Mouse (Mus musculus) urinary bladder, adult 18-20 months (tissue): ENCODE measurements around the gene Rundc3a.
"Not testable (repeated sequence)": the region's sequence is repeated elsewhere in the genome, so short reads cannot be mapped to it uniquely, and the experiment has no call there.

ENCODE experiments used
- DNase-seq, 2 experiments: peaks; one replicate each; pipeline ENCODE4 v3.0.0; 2022; ENCODE audit warnings: low spot score in 2 of 2, mixed read lengths in 2 of 2

Gene Rundc3a

GRCm38 (mm10) chr11:102393238-102393634 is at the start of gene Rundc3a:
Gene Rundc3a, plus strand, starts transcription at chr11:102393403.
- peak in 1 of 2 experiments; percentile 23 for DNase-seq

GRCm38 (mm10) chr11:102344458-102344857 is 48.7 kb upstream of the Rundc3a start:
- no peak for DNase-seq

DNA sequence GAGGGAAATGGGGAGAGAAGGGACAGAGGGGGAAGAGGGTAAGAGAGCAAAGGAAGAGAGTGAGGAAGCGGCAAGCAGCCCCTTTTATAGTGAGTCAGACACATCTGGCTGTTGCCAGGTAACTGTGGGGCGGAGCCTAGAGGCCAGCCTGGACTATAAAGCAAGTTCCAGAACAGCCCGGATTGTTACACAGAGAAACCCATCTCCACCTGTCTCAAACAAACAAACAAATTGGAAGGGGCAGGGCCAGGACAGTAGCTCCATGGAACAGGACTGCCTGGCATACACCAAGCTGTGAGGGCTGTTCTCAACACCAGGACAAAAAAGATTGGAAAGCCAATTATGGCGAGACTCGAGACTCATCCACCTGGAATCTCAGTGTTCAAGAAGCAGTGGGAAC is 46.3 kb upstream of the Rundc3a start:
- DNase-seq: no peak

DNA sequence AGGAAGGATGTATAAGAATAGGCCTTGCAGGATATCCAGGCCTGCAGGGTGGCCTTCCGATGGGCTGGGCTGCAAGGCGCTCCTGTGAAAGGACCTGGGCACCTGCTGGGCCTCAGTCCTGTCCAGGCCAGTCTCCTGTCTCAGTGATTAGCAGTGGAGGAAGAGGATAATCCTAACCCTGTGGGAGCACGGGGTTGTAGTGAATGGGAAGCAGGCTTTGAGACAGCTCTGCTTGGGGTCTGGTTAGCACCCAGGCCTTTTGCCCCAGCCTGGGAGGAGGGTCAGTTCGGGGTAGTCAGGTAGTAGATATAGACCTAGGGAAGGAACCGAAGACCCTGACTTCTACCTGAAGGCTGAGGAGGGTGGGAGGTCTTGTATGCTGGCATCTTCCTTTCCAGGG is 45.5 kb upstream of the Rundc3a start:
- no peak for DNase-seq

DNA sequence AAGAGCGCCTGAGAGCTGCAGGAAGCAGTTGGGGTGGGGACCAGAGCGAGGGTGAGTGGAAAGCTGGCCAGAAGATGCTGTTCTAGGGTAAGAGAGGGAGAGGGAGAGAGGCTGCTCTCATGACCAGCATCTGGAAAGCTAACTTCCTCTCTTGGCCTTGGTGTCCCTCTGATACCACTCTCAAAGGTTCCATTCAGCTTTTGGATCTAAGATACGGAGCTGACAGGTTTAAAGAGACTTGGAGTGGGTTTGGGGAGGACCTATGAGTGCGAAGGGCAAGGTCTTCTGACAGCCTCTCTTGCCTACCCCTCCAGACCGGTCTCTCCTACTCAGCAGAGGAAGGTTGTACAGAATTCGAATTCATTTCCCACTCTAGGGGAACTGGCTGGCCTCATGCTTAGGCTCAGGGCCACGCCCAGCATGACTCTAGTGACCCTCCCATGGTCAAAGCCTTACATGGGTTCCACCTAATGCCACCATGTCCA is 45.1 kb upstream of the Rundc3a start:
- no peak for DNase-seq

DNA sequence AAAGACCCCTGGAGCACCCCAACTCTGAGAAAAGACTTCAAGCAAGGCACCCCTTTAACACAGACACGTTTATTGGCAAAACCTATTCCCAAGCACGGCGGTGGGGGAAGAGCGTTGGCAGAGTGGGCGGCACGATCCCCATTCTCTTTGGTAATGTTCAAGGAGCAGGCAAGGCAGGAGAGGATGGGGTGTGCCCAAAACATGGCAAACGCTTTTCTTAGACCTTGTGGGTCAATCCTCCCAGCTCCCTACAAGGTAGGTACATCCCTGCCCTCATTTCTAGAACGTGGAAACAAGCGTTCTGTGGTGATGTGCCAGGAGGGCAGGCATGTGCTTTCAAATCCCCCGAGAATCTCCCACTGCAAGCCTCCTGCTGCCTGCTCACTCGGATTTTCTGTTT is 44.4 kb upstream of the Rundc3a start:
- DNase-seq: no peak

- DNase-seq: no peak
Observed at GRCm38 (mm10) chr11:102349189-102349954, 43.8 kb upstream of the Rundc3a start.

DNA sequence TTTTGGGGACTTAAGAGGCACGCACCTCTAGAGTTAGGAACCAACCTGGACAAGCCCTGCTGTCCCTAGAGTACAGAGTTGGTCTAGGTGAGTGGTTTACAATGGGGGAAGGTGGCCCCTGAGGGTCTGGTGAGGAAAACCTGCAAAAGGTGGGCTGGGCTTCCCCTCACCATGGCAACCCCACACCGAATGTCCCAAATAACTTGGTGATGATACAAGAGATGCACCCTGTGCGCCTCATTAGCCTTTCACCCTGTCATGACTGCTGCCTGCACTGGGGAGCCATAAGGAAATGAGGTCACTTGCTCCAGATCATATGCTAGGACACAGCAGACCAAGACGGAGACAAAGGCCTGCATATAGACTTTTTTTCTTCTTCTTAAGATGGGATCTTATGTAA is 42.8 kb upstream of the Rundc3a start:
- no peak for DNase-seq

- no peak for DNase-seq
Observed at GRCm38 (mm10) chr11:102350981-102351523, 42.2 kb upstream of the Rundc3a start.

DNA sequence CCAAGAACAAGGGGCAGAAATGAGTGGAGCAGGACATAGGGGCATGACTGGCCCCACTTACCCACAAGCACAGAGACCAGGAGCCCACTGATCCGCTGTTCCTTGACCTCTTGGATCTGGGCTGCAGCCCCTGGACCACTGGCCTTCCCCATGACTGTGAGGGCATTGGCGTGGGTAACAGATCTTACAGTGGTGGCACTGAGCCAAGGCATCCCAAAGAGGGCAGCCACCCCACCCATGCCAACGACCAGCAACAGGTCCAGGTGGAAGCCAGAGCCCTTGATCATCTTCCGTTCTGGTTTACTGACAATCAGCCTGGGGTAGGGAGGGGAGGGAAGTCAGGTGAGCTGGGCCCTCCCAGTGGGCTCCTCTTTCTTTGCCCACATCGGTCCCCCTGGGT is 40.8 kb upstream of the Rundc3a start:
- no peak for DNase-seq

- no peak for DNase-seq
Observed at GRCm38 (mm10) chr11:102353021-102353431, 40.2 kb upstream of the Rundc3a start.

DNA sequence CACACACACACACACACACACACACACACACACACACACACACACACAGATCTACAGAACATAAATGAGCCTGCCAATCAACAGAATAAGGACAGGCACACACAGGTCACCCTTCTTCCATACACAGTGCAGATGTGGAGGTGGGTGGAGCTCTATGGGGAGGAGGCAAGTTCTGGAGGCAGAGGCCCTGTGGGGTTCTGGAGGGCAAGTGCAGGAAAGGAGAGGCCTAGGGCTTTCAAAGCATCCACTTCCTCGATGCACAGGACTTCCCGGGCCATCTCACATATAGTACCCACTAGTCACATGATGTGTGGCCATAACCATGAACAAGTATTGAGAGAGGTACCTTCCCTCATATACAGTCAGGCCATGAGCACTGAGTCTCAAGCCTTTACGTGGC is 37.7 kb upstream of the Rundc3a start:
- DNase-seq: no peak

GRCm38 (mm10) chr11:102356190-102356589 is 37.0 kb upstream of the Rundc3a start:
- no peak for DNase-seq

GRCm38 (mm10) chr11:102356636-102357350 is 36.4 kb upstream of the Rundc3a start:
- DNase-seq: no peak

DNA sequence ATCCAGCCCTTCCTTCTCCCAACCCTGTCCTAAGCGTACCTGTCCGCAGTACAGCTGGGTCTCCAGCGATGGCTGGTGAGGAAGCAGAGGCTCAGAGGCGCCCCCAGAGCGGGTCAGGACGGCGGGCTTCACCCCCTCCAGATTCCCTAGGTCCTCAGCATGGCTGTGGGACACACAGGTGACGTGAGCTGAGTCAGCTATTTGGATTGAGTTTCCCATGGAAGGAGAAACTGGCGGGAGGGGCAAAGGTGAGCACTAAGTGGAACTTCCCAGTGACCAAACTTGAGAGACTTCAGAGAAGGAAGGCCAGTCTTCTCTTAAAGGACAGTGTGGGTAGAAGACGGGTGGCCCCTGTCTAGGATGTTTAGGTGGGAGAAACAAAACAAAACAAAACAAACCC is 34.8 kb upstream of the Rundc3a start:
- no peak for DNase-seq

DNA sequence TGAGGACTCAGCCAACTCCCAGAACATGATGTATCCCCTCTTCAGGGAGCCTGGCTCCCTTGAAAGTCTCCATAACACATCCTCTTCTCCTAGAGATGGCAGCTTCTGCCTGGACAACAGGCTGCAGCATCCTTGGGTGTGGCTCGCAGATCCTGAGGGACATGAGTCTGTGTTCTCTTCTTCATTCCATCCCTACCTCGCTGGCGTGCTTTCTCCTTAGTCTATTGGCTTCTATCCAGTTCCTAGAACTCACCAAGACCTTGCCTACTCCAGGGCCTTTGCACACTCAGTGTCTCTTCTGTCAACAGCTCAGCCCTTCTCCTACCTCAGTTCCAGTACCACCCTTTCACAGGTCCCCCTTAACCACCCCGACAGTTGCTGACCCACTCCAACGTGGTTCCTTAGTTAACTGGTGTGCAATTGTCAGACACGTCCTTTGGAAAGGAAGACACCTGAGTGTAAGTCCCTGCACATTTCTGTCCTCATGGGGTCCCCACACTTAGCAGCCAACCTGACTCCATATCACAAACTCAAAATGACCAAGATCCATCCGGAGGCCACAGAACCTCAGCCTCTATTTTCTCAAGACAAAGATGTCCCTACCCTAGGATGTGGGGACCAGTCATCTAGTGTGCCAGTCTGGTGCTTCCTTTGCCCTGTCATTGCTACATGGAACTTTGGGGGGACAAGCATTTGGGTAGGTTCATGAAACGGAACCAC is 31.3 kb upstream of the Rundc3a start:
- DNase-seq: no peak

- no peak for DNase-seq
Observed at GRCm38 (mm10) chr11:102363623-102364022, 29.6 kb upstream of the Rundc3a start.

DNA sequence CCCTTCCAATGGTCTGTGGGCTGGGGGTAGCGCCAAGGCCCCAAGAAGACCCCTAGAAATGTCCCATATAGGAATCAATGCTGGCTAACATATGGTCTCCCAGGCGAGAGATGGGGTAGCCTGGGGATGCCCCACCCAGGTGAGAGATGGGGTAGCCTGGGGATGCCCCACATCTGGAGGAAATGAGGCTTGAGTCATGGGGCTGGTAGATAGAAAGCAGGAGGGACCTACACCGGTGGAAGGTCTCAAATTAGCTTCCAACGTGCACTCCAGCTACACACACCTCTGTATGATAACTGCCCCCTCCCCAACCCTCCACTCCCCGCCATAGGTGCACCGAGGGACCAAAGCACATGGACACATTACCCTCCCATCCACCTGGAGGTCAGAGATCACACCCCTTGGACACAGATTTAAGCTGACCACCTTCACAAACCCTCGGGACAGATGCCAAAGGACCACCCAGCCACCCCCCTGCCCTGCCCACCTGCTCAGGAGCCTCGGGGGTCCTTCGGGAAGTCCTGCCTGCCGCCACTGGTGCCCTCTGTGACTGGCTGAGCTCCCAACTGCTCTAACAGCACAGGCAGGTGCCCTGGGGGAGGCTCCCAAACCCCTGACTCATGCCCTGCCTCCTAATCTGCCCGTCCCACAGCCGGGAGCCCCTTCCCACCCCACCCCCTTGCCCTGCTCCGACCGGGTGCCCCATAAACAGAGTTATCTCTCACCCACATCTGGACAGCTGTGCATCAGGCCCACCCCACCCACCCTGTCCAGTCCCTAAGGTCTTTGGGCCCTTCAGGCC is 28.4 kb upstream of the Rundc3a start:
- no peak for DNase-seq

DNA sequence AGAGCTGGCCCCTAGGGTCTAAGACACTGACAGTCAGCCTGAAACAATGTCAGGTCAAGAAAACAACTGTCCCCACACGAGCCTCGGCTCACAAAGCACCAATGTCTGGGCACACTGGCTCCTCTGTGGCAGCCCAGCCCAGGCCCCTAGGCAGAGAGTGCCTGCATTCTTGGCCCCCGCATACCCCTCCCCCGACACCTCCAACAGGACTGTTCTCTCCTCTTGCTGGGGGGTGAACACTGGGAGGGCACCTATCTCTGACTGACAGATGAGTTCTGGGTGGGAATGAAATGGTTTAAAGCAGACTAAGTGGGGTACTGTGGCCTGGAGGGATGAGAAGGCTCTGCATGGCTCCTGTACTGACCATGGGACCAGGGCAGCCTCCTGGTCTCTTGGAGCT is 27.5 kb upstream of the Rundc3a start:
- no peak for DNase-seq

DNA sequence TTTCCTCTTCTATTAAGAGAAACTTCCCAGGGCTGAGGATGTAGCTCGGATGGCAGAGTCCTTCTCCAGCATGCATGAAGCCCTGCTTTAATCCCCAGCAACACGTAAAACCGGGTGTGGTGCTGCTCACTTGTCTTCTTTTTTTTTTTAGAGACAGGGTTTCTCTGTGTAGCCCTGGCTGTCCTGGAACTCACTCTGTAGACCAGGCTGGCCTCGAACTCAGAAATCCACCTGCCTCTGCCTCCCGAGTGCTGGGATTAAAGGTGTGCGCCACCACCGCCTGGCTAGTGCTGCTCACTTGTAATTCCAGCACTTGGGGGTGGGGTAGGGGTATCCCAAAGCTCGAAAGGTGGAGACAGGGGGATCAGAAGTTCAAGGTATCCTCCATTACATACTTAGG is 27.1 kb upstream of the Rundc3a start, which contains the start of gene Slc4a1:
Slc4a1 (minus strand) TSS at position 101 of the 400 bp plus-strand sequence.
- not testable (repeated sequence) for DNase-seq
